ENCODE assay signal across 20 mouse cellular contexts in the genomic region with DNA sequence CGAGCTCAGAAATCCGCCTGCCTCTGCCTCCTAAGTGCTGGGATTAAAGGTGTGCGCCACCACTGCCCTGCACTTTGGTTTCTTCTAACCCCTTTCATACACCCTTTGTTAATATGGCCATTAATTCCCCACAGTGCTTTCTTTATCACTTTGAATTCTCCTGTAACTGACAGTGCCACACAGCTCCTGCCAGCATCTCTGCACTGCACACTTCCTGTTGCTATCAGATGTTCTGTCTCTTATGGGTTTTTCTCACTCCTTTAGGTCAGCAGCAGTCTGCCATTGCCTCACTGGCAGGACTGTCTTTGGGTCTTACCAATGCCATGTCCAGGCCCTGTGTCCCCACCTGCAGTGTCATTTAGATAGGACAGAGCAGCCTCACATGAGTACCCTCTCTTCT. TPM values are rescaled to one million over a fixed set of nuclear protein-coding genes. Genes with fewer than 3 reads are reported as not detected.
"Had no signal": no experiment of that assay in that cellular context is flagged by ENCODE, and none has a peak within 500 bp of the region (broad histone marks: within the 10 kb centered on the region; RNA-seq: fewer than 3 reads in every experiment).

No protein-coding gene starts in this region.

- H3K4me3 ChIP-seq: liver, embryonic 15.5 days; lung, embryonic 15.5 days; midbrain, embryonic 13.5 days; midbrain, embryonic 15.5 days; neural tube, embryonic 12.5 days; stomach, embryonic 15.5 days had no signal

- H3K4me2 ChIP-seq: liver, embryonic 15.5 days; lung, embryonic 15.5 days; midbrain, embryonic 11.5 days; midbrain, embryonic 13.5 days; midbrain, embryonic 15.5 days; neural tube, embryonic 12.5 days; stomach, embryonic 15.5 days had no signal

- H3K27me3 ChIP-seq: liver, embryonic 15.5 days; lung, embryonic 15.5 days; midbrain, embryonic 13.5 days; midbrain, embryonic 15.5 days; neural tube, embryonic 12.5 days; stomach, embryonic 15.5 days had no signal

- ATAC-seq: liver, postnatal 0 days; lung, postnatal 0 days; midbrain, embryonic 13.5 days; midbrain, embryonic 15.5 days had no signal

- DNase-seq: liver, postnatal 0 days; lung, adult 2 months; lung, postnatal 14 days; lung, postnatal 36 days; right cerebral cortex, postnatal 14 days; thymus, adult 2 months; thymus, postnatal 25 days; thymus, postnatal 4 days had no signal

- H3K9ac ChIP-seq: liver, embryonic 15.5 days; liver, postnatal 0 days; lung, embryonic 15.5 days; midbrain, embryonic 13.5 days; midbrain, embryonic 15.5 days; neural tube, embryonic 12.5 days; stomach, embryonic 15.5 days had no signal

- H3K4me1 ChIP-seq: lung, embryonic 15.5 days; neural tube, embryonic 12.5 days had no signal

- H3K27ac ChIP-seq: liver, embryonic 15.5 days; lung, embryonic 15.5 days; macrophage; midbrain, embryonic 13.5 days; midbrain, embryonic 15.5 days; neural tube, embryonic 12.5 days; stomach, embryonic 15.5 days; stomach, postnatal 0 days had no signal

- H3K9me3 ChIP-seq: liver, embryonic 15.5 days; lung, embryonic 15.5 days; midbrain, embryonic 13.5 days; midbrain, embryonic 15.5 days; neural tube, embryonic 12.5 days; stomach, embryonic 15.5 days had no signal

RNA-seq across cellular contexts. Expression of gene Scimp, which starts 41.6 kb away (rescaled TPM):
- total RNA-seq: midbrain, postnatal 0 days had no signal
- polyA plus RNA-seq: midbrain, embryonic 11.5 days; midbrain, embryonic 15.5 days; midbrain, postnatal 0 days; neural tube, embryonic 12.5 days; neural tube, embryonic 14.5 days had no signal
